Mouse (Mus musculus) liver, postnatal 0 days (tissue): ENCODE results near the gene Ulk2. TPM values are rescaled to one million over a fixed set of nuclear protein-coding genes. Genes with fewer than 3 reads are reported as not detected.
"Not testable (repeated sequence)": the region's sequence is repeated elsewhere in the genome, so short reads cannot be mapped to it uniquely, and the experiment has no call there.

ENCODE experiments used
- ATAC-seq: fragments of 200-750 bp; cut with Nextera tagmentation; 2 replicates; pipeline ENCODE4 v1.8.0; 2017; ENCODE audit warnings: mild to moderate bottlenecking, moderate library complexity
- DNase-seq: peaks from one replicate; pipeline ENCODE4 v3.0.0-alpha.2; 2016
- H3K27ac ChIP-seq: fragments of 300-500 bp; sonication (generic); 2 replicates; pipeline ENCODE4 v1.5.1; 2014; ENCODE audit warnings: antibody characterized with exemption, moderate library complexity, mild to moderate bottlenecking, low read depth
- H3K27me3 ChIP-seq: fragments of 300-500 bp; sonication (generic); 2 replicates; pipeline ENCODE4 v1.6.1; 2014; ENCODE audit warnings: low read length, control low read depth, mixed read lengths; ENCODE audit not compliant: insufficient read depth
- H3K36me3 ChIP-seq: fragments of 300-500 bp; sonication (generic); replicated peaks from 2 replicates; pipeline ENCODE4 v1.6.1; 2014; ENCODE audit warnings: mild to moderate bottlenecking, control low read depth, low read length, moderate library complexity, mixed read lengths; ENCODE audit not compliant: insufficient read depth
- H3K4me1 ChIP-seq: fragments of 300-500 bp; sonication (generic); 2 replicates; pipeline ENCODE4 v1.6.1; 2014; ENCODE audit warnings: antibody characterized with exemption, mild to moderate bottlenecking, control low read depth; ENCODE audit not compliant: insufficient read depth
- H3K4me2 ChIP-seq: fragments of 300-500 bp; sonication (generic); 2 replicates; pipeline ENCODE4 v1.6.1; 2014; ENCODE audit warnings: low read depth, mild to moderate bottlenecking, low read length, moderate library complexity, mixed read lengths
- H3K4me3 ChIP-seq: fragments of 300-500 bp; sonication (generic); 2 replicates; pipeline ENCODE4 v1.5.1; 2014; ENCODE audit warnings: low read depth, low read length
- H3K9ac ChIP-seq: fragments of 300-500 bp; sonication (generic); replicated peaks from 2 replicates; pipeline ENCODE4 v1.6.1; 2014; ENCODE audit warnings: mild to moderate bottlenecking, moderate library complexity
- H3K9me3 ChIP-seq: fragments of 300-500 bp; sonication (generic); 2 replicates; pipeline ENCODE4 v1.6.1; 2016; ENCODE audit warnings: mild to moderate bottlenecking, control low read depth, low read length, mixed read lengths
- CTCF ChIP-seq: sonication (generic); IDR thresholded peaks from 2 replicates; pipeline ENCODE4 v1.5.1; 2016; ENCODE audit warnings: antibody characterized with exemption, low read depth
- EP300 ChIP-seq: IDR thresholded peaks from 2 replicates; pipeline ENCODE4 v1.6.1; 2016; ENCODE audit warnings: antibody characterized with exemption, low read depth, mild to moderate bottlenecking
- WGBS: fragments of 180-500 bp; shearing (Covaris S2); extraction: QIAGEN DNeasy Blood & Tissue Kit; methylation state at CpG from one replicate; pipeline ENCODE4 v1.1.7; 2014; ENCODE audit not compliant: insufficient replicate concordance; 5-methylcytosine and 5-hydroxymethylcytosine counted together
- polyA plus RNA-seq: library from polyadenylated mRNA; unstranded; fragments of >200 nt; fragmentation: Nextera tagmentation; extraction: Ambion mirVana; gene quantifications from 2 replicates; pipeline ENCODE4 v1.2.1, GENCODE M21; 2015

Ulk2 gene
- polyA plus RNA-seq, 1 experiment from 2014 or later = 4.8 TPM

GRCm38 (mm10) chr11:61839940-61840339 lies 14.9 kb downstream of the Ulk2 start:
- no peak for TF ChIP-seq EP300
- TF ChIP-seq CTCF = no peak
- DNase-seq = no peak
- Histone ChIP-seq H3K4me1 (no peaks in the 10 kb centered on the region), H3K4me3 (no peak overlapping the region), H3K9ac (no peak overlapping the region), H3K9me3 (no peaks in the 10 kb centered on the region), H3K4me2 (no peak overlapping the region), H3K27ac (no peak overlapping the region), H3K27me3 (no peaks in the 10 kb centered on the region), H3K36me3 (peaks cover 9% of the 10 kb centered on the region; the same call in 1 of the 2 replicates)
- no peak for ATAC-seq

GRCm38 (mm10) chr11:61839182-61839581 lies 15.7 kb downstream of the Ulk2 start:
- ATAC-seq = no peak
- TF ChIP-seq EP300 (no peak), CTCF (no peak)

GRCm38 (mm10) chr11:61809793-61810192 lies 45.1 kb downstream of the Ulk2 start:
- Histone ChIP-seq H3K27ac (no peak overlapping the region), H3K4me3 (no peak overlapping the region), H3K9ac (no peak overlapping the region), H3K36me3 (peaks cover 35% of the 10 kb centered on the region), H3K27me3 (no peaks in the 10 kb centered on the region), H3K4me1 (no peaks in the 10 kb centered on the region), H3K9me3 (no peaks in the 10 kb centered on the region), H3K4me2 (no peak overlapping the region)
- WGBS = 73% methylated on average over 4 of the region's 4 CpGs
- no peak for DNase-seq
- ATAC-seq = no peak
- TF ChIP-seq CTCF (no peak), EP300 (no peak)

More at GRCm38 (mm10) chr11:61839182-61839581, 15.7 kb downstream of the Ulk2 start:
- no peak for DNase-seq
- Histone ChIP-seq H3K27me3 (no peaks in the 10 kb centered on the region), H3K27ac (no peak overlapping the region), H3K9me3 (no peaks in the 10 kb centered on the region), H3K36me3 (peaks cover 15% of the 10 kb centered on the region), H3K4me3 (no peak overlapping the region), H3K4me1 (no peaks in the 10 kb centered on the region), H3K4me2 (no peak overlapping the region), H3K9ac (no peak overlapping the region)
- WGBS = 65% methylated on average over 1 of the region's 1 CpGs

GRCm38 (mm10) chr11:61808551-61809117 lies 46.2 kb downstream of the Ulk2 start:
- Histone ChIP-seq H3K4me1 (no peaks in the 10 kb centered on the region), H3K9ac (no peak overlapping the region), H3K27me3 (no peaks in the 10 kb centered on the region), H3K27ac (no peak overlapping the region), H3K4me2 (no peak overlapping the region), H3K36me3 (peaks cover 34% of the 10 kb centered on the region), H3K9me3 (no peaks in the 10 kb centered on the region), H3K4me3 (no peak overlapping the region)
- DNase-seq (no peak), ATAC-seq (no peak)
- TF ChIP-seq CTCF (no peak), EP300 (no peak)
- 74% methylated on average over 2 of the region's 2 CpGs for WGBS

GRCm38 (mm10) chr11:61793441-61793840 lies 61.4 kb downstream of the Ulk2 start:
- no peak overlapping the region for H3K4me2 ChIP-seq
- H3K9me3 ChIP-seq = no peaks in the 10 kb centered on the region
- WGBS = 88% methylated on average over 1 of the region's 1 CpGs
- no peak overlapping the region for H3K27ac ChIP-seq
- H3K4me1 ChIP-seq = no peaks in the 10 kb centered on the region
- TF ChIP-seq CTCF = no peak
- TF ChIP-seq EP300 = no peak
- H3K27me3 ChIP-seq = no peaks in the 10 kb centered on the region
- no peak overlapping the region for H3K9ac ChIP-seq
- ATAC-seq (no peak), DNase-seq (no peak)
- no peak overlapping the region for H3K4me3 ChIP-seq
- peaks cover 26% of the 10 kb centered on the region for H3K36me3 ChIP-seq

- Histone ChIP-seq H3K9me3 (no peaks in the 10 kb centered on the region), H3K4me3 (no peak overlapping the region), H3K9ac (no peak overlapping the region), H3K36me3 (peaks cover 34% of the 10 kb centered on the region), H3K4me1 (no peaks in the 10 kb centered on the region), H3K27me3 (no peaks in the 10 kb centered on the region), H3K27ac (no peak overlapping the region), H3K4me2 (no peak overlapping the region)
- WGBS = 79% methylated on average over 1 of the region's 1 CpGs
- TF ChIP-seq CTCF (no peak), EP300 (no peak)
- ATAC-seq = no peak
- no peak for DNase-seq
These were observed 66.3 kb downstream of the Ulk2 start for GRCm38 (mm10) chr11:61788550-61788949.

GRCm38 (mm10) chr11:61782526-61782925 lies 72.3 kb downstream of the Ulk2 start:
- not testable (repeated sequence) for H3K9me3 ChIP-seq, H3K4me2 ChIP-seq, H3K27me3 ChIP-seq, DNase-seq, ATAC-seq, H3K27ac ChIP-seq, H3K9ac ChIP-seq, H3K4me1 ChIP-seq, H3K4me3 ChIP-seq
- peaks cover 42% of the 10 kb centered on the region for H3K36me3 ChIP-seq
- 92% methylated on average over 3 of the region's 3 CpGs for WGBS
